Mouse (Mus musculus): ENCODE measurements around the gene Gm4792.
A peak's percentile ranks its signal among the peaks of the same experiment; 100 is the strongest.

Gm4792 gene

DNA sequence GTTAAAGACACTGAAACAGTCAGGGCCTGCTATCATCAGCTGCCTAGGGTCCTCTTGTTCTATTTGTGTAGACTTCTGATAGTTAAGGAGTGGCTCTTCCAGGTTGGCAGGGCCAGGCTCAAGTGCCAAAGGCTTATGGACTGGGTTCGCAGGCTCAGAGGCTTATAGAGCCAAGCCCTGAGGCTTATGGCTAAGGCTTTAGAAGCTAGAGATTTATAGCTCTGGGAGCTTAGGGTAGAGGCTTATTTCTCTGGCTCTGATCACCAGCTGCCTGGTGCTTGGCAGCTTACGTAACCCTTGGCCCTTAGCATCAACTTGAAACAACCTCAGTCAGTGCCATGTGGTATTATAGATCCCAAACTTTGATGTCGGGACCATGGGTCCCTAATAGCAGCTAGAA is at the start of gene Gm4792:
Gene Gm4792, minus strand, starts transcription at position 233 of the 400 bp plus-strand sequence.
- no peak for DNase-seq (ENCODE audit: low read depth, low spot score)

DNA sequence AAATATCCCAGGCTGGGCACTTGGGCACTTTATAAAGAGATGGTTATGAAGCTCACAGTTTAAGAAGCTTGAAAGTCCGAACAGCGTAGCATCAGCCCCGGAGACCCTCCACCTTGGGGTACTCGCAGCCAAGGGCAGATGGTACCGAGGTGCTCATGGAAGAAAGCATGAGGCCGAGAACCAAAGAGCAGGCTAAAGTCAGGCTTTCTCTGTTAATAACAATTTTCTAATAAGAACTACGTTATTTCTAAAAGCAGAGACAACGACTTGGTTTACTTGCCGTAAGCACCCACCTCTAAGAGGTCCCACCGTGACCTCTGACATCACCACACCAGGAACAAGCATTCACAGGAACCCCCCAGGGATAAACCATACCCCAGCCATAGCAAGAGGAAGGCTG is 49.5 kb upstream of the Gm4792 start:
- DNase-seq (ENCODE audit: low read depth, low spot score), result no peak

DNA sequence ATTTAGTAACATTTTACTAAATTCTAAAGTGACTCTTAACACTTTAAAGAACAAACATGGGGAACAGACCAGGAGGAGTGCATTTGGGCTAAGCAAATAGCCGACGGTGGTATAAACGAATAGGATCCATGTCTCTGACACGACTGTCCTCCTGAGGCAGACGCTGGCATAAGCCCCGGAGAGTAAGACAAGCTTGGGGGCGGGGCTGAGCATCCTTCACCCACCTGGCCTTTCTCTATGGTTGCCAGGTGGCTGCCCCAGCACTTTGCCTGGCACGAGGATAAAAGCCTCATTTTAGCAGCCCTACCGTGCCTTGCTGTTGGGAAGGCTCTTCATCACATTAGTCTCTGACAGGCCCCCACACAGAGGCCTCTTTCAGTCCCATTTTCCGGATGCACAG is 48.8 kb upstream of the Gm4792 start:
- no peak for DNase-seq (ENCODE audit: low read depth, low spot score)

DNA sequence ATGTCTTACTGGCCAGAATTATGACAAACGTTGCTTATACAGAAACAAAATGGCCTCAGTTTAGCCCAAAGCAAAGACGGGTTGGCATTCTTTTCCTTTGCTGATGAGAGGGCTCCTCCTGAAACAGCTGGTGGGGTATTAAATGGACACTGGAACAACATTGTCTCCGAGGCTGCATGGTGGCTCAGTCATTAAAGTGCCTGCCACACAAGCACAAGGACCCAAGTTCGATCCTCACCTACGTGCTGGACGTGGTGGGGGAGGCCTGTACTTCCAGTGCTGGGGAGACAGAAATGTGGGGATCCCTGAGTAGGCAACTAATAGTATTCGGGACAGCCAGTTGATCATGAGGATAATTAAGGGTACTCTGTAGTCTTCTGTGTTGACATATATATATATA is 48.1 kb upstream of the Gm4792 start:
- DNase-seq (ENCODE audit: low read depth, low spot score), result no peak

DNA sequence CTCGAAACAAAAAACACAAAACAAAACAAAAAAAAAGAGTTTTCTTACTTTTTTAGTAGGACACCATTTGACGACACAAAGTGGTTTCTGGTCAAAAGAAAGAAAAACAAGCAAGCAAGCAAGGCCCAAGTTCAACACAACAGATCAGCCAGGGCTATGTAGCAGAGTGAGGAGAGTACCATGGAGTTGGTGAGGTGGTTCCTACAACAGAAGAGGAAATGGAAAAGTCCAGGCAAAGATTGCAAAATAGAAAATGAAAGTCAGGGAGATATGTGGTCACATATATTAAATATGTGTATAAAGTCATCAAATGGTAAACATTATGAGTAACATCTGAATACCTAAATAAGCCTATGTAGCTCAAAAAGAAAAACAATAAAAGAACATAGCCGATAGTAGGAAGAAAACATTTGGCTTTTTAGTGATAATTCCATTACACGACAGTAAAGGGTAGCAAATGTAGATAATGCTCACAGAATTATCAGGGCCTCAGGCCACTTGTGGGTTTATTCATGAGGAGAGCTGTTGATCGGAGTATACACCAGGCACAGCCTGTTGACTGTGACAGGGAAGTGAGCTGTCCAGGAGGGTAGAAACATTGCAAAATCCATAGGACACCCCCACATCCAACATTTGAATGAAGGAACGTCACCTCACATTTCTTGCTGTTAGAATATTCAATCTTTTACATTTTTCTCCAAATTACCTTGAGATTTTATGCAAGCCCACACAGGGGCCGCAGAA is 47.2 kb upstream of the Gm4792 start:
- DNase-seq (ENCODE audit: low read depth, low spot score), result no peak

DNA sequence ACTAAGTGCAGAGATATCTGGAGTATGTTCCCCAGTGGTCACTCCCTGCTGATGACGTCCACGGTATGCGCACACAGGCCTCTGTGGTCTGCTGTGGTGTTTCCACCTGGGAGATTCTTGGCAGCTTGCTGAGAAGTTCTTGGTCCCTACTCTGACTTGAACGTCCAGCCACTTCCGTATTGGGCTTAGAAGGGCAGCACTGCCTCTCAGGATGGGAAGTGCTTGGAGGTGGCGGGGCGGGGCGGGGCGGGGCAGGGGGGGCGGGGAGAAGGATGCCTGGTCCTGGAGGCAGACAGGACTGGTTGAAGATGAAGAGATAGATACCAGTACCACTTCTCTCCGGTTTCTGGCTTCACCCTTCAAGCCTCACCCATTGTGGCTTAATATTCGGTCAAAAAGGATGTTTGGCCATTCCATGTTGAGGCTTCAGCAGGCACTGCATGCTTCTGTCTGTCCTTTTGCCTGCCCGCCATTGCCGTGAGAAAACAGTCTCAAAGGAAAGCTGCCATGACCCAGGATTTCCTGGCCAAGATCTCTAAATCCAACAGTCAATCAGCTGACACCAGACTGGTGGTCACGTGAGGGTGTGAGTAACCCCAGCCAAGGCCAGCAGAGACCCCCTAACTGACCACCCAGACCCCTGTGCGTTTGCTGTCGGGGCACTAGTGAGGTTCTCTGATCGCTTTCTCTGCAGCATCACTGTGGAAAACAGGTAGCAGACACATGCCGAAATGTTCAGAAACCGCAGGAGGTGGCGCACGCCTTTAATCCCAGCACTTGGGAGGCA is 46.3 kb upstream of the Gm4792 start:
- no peak for DNase-seq (ENCODE audit: low read depth, low spot score)

DNA sequence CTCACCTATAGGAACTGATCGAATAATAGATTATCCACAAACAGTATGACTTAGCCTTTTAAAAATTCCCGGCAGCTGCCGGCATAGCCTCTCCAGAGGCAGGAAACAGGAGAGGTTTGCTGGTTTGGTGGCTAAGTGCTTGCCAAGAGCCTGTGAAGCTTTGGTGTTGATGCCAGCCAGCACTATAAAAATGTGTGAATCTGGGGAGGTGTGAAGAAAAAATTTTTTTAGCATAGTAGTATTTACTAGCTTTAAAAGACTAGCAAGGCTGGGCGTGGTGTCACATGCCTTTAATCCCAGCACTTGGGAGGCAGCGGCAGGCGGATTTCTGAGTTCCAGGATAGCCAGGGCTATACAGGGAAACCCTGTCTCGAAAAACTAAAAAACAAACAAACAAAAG is 45.1 kb upstream of the Gm4792 start:
- DNase-seq (ENCODE audit: low read depth, low spot score), result no peak

DNA sequence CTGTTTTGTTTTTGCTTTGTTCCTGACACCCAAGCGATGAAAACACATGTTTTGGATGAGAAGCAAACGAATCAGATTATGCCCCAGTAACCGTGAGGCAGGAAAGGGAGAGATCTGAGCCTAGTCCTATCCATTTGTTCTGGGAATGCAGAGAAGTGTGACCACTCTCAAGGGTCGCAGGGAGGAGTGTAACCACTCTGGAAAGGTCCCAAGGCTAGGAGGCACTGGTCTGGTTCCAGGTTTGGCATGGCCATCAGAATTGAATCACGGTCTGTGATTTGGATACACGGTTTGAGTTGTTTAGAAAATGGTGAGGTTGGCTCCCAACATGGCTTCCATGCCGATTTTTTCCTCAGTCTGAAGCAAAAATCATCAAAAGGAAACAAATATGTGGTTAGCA is 43.8 kb upstream of the Gm4792 start:
- DNase-seq (ENCODE audit: low read depth, low spot score), result no peak

DNA sequence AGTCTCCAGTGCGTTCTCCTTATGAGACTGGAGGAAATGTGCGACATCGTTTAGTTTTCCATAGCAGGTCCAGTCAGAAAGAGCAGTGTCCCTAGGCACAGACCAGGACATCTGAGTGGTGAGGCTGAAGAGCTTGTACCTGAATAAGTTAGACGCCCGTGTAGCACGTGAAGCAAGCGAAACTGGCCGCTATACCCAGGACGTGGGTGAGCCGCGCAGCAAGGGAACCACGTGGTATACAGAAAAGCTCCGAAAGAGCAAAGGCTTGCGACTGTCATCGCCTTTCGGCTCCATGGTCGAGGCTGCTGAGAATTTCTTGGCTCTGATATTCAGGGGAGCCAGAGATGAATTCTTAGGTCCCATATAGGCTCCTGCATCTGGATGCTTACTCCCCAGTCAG is 43.0 kb upstream of the Gm4792 start:
- DNase-seq (ENCODE audit: low read depth, low spot score), result no peak

DNA sequence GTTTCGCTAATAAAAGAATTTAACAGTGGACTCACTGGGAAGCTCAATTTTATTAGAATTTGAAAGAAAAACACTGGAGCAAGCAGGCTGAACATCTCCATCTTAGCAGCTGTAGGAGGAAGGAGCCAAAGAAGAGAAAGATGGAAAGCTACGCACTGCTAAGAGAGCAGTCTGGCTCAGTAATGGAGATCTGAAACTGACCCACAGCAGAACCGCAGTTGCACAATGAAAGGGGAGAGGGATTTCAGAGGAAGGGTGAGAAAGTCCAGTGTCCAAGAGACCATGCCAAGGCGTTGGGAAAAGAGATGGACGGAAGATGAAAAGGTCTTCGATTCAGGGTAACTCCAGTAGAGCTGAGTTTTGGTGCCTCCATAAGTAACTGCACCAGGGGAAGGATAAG is 37.6 kb upstream of the Gm4792 start:
- DNase-seq (ENCODE audit: low read depth, low spot score), result no peak

DNA sequence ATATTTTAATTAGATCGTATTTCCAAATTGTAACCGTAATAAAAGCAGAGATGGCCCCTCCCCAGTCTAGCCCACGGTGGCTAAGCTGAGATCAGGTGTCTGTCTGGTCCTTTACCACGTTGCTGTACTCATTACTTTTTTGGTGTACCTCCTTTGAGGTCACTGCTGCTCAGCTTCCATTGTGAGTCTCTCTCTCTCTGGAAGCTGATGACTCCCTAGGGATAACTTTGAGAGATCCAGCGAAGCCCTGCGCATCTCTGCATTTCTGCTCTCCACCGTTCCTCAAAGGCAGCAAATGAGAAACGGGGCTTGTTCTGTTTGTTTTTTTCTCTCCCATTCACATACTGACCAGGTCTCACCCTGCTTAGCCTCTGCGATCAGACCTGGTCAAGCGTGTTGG is 36.5 kb upstream of the Gm4792 start:
- DNase-seq (ENCODE audit: low read depth, low spot score), result no peak

DNA sequence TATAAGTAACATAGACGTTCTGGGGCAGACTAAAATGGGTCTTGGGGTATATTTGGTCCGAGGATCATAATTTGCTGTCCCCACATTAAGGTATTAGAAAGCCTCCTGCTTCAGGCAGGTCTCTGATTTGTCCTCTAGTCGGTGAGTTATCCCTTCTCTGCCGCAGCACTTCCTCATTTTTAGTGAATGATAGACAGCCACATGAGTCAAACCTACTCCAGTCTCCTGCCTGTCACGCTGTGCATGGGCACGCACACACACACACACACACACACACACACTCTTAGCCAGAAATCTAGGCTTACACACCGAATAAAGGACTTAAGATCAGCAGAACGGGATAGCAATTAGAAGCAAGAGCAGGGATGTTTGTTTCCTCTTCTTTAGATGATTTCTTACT is 34.8 kb upstream of the Gm4792 start:
- no peak for DNase-seq (ENCODE audit: low read depth, low spot score)

DNA sequence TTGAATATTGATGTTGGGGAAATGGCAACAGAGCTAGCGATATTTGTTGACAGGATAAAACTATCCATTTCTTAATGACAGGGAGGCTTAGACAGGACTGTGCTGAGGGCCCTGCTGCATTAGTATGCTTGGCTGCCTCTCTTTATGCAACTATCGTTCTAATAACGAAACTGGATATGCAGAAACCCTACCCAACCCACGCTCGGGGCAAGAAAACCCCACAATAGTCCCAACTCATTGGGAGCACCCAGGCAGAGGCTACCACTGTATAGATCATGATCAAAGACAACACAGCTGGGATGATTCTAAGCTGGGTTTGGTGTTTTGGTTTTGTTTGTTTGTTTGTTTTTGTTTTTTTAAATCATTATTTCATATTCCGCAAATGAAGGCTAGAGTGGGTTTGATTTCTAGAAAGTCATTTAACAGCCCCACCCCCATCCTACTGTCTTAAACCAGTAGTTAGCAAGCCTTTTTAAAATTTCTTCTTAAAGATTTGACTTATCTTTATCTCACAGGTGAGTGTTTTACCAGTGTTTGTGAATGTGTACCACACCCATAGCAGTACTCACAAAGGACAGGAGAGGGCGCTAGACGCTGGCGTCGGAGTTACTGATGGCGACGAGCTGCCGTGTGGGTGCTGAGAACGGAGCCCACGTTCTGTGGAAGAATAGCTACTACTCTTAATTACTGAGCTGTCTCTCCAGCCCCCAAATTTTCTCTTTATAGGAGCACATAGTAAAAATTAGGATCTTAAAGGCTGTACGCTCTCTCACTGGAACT is 34.0 kb upstream of the Gm4792 start:
- peak; percentile 68 for DNase-seq (ENCODE audit: low read depth, low spot score)

DNA sequence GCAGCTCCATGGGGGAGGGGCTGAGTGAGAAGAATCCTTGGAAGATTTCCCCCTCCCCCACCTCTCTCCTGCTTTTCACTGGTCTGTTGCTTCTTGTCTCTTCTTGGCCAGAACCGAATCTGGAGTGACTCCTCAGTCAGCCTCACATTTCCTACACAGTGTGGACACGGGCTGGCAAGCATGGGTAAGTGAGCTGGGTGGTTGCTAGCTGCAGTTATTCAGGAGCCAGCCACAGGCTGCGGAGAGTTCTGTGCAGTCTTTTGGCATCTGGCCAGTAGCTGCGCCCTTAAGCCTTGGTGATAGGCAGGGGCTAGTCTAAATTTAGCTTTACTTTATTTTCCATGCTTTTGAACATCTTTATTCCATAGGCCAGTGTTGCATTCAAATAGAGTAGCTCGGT is 31.5 kb upstream of the Gm4792 start:
- DNase-seq (ENCODE audit: low read depth, low spot score), result no peak

DNA sequence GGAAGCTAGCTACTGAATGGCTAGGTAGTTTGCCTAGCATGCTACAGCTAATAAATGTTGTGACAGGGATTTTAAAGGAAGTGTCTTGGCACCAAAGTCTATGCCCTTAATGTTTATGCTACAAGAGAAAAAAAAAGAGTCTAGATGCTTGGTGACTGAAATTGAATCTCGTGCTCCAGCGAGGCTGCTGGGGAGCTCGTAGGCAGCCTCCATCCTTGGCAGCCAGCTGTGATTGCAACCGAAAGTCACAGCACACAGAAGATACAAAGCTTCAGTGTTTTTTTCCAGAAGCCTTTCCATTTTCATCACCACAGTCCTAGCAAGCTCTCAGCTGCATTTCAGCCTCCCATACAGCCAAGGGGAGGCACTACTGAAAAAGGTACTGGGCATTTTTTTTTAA is 20.1 kb upstream of the Gm4792 start:
- no peak for DNase-seq (ENCODE audit: low read depth, low spot score)

DNA sequence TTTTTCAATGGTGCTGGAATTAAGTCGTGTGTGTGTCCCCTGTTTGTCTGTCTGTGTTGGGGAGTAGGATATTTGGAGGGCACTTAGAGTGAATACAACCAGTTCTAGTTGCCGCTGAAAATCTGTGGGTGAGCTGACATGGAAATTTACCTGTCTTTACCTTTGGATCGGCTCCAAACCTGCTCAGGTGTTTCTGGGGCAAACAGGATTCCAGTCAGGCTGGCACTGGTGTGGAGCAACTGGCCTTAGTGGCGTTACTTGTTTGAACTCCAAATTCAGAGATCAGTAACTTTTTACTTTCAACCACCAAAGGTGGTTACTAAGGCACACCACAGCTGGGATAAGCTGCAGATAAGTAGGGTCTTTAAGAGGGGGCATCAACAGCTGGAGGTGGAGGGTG is 14.6 kb upstream of the Gm4792 start:
- no peak for DNase-seq (ENCODE audit: low read depth, low spot score)

DNA sequence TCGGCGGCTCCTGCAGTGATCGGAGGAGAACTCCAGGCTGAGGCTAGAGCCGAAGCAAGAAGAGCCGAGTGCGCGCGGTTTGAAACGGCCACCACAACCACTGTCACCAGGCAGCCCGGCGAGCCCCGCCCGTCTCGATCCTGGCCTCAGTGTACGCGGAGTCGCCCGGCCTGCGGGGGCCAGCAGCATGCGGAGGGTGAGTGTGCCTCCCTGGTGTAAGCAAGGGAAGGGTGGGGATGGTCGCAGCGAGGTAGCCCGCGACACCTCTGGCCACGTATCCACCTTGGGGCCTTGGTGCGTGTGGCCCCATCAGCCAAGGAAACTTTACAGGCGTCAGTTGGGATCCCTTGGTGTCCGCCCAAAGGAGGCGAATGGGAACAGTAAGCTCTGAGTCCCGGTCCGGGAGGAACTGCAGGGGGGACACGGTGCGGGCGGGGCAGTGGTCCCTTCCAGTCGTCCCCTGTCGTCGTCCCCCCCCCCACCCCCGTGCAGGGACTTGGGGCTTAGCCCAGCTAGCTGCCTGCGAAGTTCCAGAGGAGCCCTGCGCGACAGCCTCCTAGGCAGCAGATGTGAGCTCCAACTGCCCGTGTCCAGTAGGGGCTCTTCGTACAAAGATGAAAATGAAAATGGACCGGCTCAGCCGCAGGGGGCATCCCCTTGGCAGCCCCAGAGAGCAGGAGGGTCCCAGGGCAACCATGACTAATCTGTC is 13.7 kb upstream of the Gm4792 start:
- DNase-seq (ENCODE audit: low read depth, low spot score), result peak; percentile 23

DNA sequence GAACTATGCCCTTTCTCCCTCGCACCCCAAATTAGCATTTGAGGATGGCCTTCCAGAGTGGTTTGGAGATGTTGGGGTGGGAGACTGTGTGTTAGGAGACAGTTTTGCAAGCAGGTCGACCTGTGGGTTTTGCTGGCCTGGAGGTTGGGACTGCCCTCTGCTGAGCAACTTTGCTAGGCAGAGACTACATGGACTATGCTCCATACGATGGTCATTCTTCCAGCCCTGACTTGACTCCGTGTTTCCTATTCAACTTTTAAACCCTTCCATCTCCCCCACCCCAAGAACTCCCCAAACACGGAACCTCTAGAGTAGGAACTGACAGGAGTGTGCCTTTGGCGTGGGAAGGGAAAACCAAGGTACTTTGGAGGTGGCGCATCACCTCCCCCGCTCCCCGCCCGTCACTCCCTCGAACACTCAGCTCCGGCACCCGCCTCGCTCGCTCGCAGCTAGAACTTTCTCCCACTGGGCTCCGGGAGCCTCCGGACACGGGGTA is 13.1 kb upstream of the Gm4792 start, which contains the start of gene Tmcc3:
Gene Tmcc3, plus strand, starts transcription at position 439 of the 496 bp plus-strand sequence.
- no peak for DNase-seq (ENCODE audit: low read depth, low spot score)

DNA sequence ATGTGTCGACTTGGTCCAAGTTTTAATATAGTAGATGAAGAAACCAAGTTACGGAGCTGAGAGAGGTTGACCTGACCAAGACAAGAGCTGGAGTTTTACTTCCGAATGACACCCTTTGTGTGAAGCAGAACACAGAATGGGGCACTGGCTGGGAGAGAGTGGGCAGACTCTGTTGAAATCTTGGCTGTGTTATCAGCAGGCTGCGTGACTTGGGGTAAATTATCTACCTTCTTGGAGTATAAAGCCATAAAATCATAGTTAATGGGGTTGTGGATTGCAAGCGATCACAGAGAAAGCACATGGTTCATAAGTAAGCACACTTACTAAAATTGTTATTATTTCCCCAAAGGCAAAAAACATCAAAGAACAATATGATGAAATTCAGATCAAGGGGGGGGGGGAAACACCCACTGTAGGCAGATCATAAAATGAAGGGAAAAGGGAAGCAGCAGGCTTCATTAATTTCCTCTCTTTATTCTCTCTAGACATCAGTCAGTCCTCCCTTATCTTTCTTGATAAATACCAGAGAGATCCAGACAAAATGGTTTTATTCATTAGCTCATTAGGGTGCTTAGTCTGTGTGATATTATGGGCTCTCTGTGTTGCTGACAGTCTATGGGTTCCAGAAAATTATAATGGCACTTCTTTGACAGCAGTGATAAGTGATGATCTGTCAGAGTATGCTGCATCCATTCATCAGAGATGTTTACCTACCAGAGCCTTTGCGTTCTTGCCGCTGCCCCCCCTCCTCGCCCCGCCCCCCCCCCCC is 12.2 kb upstream of the Gm4792 start:
- no peak for DNase-seq (ENCODE audit: low read depth, low spot score)

DNA sequence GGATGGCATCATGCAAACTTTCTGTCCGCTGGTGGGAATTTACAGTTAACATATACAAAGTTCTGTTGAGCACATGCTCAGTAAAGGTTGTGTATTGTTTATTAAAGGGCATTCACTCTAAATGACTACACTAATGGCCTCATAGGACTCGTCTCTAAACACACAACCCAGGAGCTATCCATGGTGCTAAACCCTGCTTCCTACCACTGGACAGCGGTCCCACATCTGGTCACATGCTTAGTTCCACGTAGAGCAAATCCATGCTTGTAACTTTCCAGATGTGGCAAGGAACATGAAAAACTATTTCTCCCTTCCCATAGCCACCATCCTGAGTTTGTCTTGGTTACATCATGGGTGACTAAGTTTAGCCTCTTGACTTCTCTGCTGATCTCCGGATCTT is 7.0 kb upstream of the Gm4792 start:
- peak; percentile 51 for DNase-seq (ENCODE audit: low read depth, low spot score)

Data from R1 (cell line).